Mouse (Mus musculus): ENCODE measurements around the gene Gpr142. TPM values are rescaled to one million over a fixed set of nuclear protein-coding genes. Genes with fewer than 3 reads are reported as not detected.
A peak's percentile ranks its signal among the peaks of the same experiment; 100 is the strongest.

Gene Gpr142
- polyA plus RNA-seq (2015; fragmentation: Nextera tagmentation; extraction: Ambion mirVana), result not detected in 2 replicates

DNA sequence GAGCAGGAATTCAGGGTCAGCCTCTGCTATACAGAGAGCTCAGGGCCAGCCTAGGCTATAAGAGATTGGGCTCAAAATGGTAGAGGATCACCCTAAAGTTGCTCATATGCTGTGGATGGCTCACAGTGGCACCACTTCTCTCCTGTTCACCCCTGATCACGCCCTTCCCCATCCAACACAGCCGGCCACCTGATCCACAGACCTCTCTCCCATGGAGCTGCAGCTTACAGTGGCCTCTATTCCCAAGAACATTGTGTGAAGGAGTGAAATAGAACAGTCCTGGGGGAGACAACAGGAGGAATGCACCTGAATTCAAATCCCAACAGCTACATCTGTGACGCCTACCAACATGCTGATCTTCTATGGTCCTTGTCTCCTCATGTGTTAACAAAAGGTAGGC lies at the start of gene Gpr142:
Gene Gpr142 (plus strand): TSS at position 301 of the 400 bp plus-strand sequence.
- WGBS, result 96% methylated on average over 3 of the region's 3 CpGs
- H3K4me1 ChIP-seq, result peaks cover 34% of the 10 kb centered on the region
- H3K27me3 ChIP-seq (replicated peaks), result no peaks in the 10 kb centered on the region
- H3K27ac ChIP-seq (replicated peaks), result no peak within 1 kb of the TSS
- no peaks in the 10 kb centered on the region for H3K9me3 ChIP-seq (replicated peaks)
- no peak for ATAC-seq (ENCODE audit: low FRiP score)
- no peaks in the 10 kb centered on the region for H3K36me3 ChIP-seq
- no peak within 1 kb of the TSS for H3K4me3 ChIP-seq (replicated peaks)
- H3K9ac ChIP-seq (replicated peaks), result no peak within 1 kb of the TSS
- no peak within 1 kb of the TSS for H3K4me2 ChIP-seq

DNA sequence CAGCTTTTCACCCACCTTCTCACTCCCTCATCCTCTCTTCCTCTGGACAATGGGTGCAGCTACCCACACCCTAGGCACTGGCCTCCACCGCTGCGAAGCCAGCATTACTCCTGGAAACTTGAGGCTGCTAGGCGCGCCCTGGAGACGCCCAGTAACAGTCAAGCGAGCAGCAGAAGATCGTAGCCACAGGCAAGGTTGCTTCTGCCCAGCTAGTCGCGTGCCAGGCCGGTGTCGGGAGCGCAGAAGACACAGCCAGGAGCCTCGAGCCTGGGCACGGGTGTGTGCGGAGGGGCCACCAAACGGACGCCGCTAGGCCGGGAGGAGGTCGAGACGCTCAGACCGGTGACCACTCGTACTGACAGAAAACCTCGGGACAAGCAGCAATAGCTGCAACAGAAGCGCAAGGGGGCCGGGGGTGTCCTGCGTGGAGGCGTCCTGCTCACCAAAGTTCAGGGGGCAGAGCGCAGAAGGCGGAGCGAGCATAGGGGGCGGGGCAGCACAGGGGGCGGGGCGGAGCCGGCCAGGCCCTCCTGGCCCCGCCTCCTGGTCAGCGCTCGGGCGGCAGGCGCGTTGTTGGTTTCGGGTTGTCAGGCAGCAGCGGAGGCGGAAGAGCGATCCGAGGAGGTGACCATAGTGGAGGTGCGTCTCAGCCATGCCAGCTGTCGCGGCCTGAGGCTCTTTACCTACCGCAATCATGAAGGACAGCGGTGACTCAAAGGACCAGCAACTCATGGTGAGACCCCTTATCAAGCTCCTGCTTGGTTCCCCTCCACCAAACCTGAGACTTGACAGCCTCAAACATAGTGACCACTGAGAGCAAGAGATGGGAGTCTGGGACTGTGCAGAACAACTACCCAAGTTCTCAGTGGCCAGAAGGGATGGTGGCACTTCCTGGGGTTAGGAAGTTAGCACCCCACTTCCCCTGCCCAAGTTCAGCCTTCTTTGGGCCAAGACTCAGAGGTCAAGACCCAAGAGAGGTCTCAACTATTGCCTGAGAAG lies 33.6 kb upstream of the Gpr142 start, which contains the start of gene Kif19a:
Gene Kif19a (plus strand): TSS at position 569 of the 999 bp plus-strand sequence.
- peak; percentile 24; the same call in 1 of the 2 replicates for ATAC-seq (ENCODE audit: low FRiP score)
- 2% methylated on average over 42 of the region's 51 CpGs for WGBS
- Histone ChIP-seq H3K4me3 (replicated peaks) (peak within 1 kb of the TSS; percentile 48), H3K9ac (replicated peaks) (peak within 1 kb of the TSS; percentile 46), H3K36me3 (no peaks in the 10 kb centered on the region), H3K27ac (replicated peaks) (no peak within 1 kb of the TSS), H3K9me3 (replicated peaks) (no peaks in the 10 kb centered on the region), H3K4me1 (peaks cover 11% of the 10 kb centered on the region), H3K27me3 (replicated peaks) (peaks cover 21% of the 10 kb centered on the region), H3K4me2 (peak within 1 kb of the TSS; percentile 92)

DNA sequence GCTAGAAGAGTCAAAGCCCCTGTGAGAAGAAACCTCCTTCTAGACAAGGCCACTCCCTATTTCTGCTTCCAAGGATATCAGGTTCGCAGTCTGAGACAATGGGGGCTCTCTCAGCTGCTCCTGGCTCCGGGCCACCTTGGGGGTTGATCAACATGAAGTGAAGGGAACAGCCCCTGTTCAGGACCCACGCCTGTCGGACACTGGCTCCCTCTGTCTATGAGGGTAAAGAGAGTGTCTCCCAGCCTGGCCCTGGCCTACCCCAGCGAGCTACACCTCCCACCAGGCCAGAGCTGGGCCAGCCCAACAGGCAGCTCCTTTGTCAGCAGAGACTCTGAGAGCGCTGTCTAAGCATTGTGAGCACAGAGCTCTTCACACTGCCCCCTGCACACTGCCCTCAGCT lies 28.8 kb upstream of the Gpr142 start:
- H3K27me3 ChIP-seq (replicated peaks), result peaks cover 16% of the 10 kb centered on the region
- ATAC-seq (ENCODE audit: low FRiP score), result no peak
- no peak overlapping the region for H3K27ac ChIP-seq (replicated peaks)
- no peaks in the 10 kb centered on the region for H3K36me3 ChIP-seq
- no peaks in the 10 kb centered on the region for H3K9me3 ChIP-seq (replicated peaks)
- 59% methylated on average over 6 of the region's 6 CpGs for WGBS
- H3K9ac ChIP-seq (replicated peaks), result no peak overlapping the region
- no peak overlapping the region for H3K4me3 ChIP-seq (replicated peaks)
- H3K4me2 ChIP-seq, result no peak overlapping the region
- H3K4me1 ChIP-seq, result peaks cover 8% of the 10 kb centered on the region

GRCm38 (mm10) chr11:114771896-114772295 lies 26.8 kb upstream of the Gpr142 start:
- H3K9me3 ChIP-seq (replicated peaks), result no peaks in the 10 kb centered on the region
- no peak for ATAC-seq (ENCODE audit: low FRiP score)

GRCm38 (mm10) chr11:114780076-114780475 lies 18.6 kb upstream of the Gpr142 start:
- Histone ChIP-seq H3K4me2 (no peak overlapping the region), H3K4me3 (replicated peaks) (no peak overlapping the region), H3K36me3 (no peaks in the 10 kb centered on the region), H3K27ac (replicated peaks) (no peak overlapping the region), H3K27me3 (replicated peaks) (0 out of 2 replicates have a peak, but pooled peaks cover 8% of the 10 kb centered on the region), H3K9me3 (replicated peaks) (no peaks in the 10 kb centered on the region), H3K4me1 (peaks cover 9% of the 10 kb centered on the region), H3K9ac (replicated peaks) (no peak overlapping the region)
- ATAC-seq (ENCODE audit: low FRiP score), result no peak
- 44% methylated on average over 9 of the region's 9 CpGs for WGBS

More at GRCm38 (mm10) chr11:114771896-114772295, 26.8 kb upstream of the Gpr142 start:
- Histone ChIP-seq H3K4me1 (no peaks in the 10 kb centered on the region), H3K9ac (replicated peaks) (no peak overlapping the region), H3K4me2 (no peak overlapping the region), H3K36me3 (no peaks in the 10 kb centered on the region), H3K27me3 (replicated peaks) (0 out of 2 replicates have a peak, but pooled peaks cover 4% of the 10 kb centered on the region), H3K4me3 (replicated peaks) (no peak overlapping the region), H3K27ac (replicated peaks) (no peak overlapping the region)
- WGBS, result 82% methylated on average over 2 of the region's 2 CpGs

DNA sequence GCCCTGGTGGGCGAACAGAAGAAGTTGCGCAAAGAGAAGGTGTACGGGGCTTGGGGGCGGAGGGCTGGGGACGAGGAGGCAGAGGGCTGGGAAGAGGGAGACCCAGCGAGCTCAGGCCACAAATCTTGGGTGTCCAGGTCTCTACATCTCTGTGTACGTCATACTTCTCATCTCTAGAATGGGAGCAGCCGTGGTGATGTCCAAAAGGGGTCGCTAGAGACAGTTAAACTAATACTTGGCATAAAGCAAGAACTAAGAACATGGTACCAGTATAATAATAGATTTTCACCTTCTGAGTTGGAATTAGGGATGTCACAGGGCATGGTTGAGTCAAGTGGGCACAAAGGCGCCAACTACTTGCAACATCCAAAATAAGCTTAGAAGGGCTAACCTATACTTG lies 12.8 kb upstream of the Gpr142 start:
- Histone ChIP-seq H3K4me2 (peak overlapping the region; percentile 63), H3K4me3 (replicated peaks) (peak overlapping the region; percentile 34), H3K4me1 (peaks cover 30% of the 10 kb centered on the region), H3K9me3 (replicated peaks) (no peaks in the 10 kb centered on the region), H3K36me3 (no peaks in the 10 kb centered on the region), H3K27ac (replicated peaks) (no peak overlapping the region), H3K9ac (replicated peaks) (peak overlapping the region; percentile 32; the same call in 1 of the 2 replicates), H3K27me3 (replicated peaks) (peaks cover 48% of the 10 kb centered on the region)
- ATAC-seq (ENCODE audit: low FRiP score), result no peak
- 40% methylated on average over 10 of the region's 10 CpGs for WGBS

DNA sequence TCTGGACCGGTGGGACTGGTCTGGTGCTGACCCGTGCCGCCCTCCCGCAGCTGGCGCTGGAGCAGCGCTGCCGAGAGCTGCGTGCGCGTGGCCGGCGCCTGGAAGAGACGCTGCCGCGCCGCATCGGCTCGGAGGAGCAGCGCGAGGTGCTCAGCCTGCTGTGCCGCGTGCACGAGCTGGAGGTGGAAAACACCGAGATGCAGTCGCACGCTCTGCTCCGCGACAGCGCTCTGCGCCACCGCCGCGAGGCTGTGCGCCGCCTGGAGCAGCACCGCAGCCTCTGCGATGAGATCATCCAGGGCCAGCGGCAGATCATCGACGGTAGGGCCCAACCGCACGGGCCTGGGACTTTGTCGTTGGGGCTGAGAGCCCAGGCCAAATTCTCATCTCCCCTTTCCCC lies 12.4 kb upstream of the Gpr142 start:
- ATAC-seq (ENCODE audit: low FRiP score), result peak; percentile 62; the same call in 1 of the 2 replicates
- peak overlapping the region; percentile 41; the same call in 1 of the 2 replicates for H3K27ac ChIP-seq (replicated peaks)

DNA sequence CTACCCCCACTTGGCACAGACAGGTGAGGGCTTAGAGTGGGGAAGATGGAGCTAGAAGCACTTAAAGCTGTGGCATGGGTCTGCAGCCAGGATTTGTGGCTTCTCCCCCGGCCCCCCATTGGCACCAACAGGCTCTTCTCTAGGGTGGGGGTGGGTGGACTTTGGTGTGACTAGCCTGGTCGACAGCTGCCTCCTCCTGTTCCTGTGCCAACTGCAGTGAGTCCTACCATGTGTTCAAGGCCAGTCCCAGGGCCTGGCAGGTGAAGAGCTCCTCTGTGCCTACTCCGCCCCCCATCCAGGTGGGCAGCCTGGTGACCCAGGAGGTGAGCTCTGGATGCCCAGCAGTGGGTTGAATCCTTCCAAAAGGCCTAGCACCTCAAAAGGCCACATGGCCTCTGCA lies 11.1 kb upstream of the Gpr142 start:
- no peak overlapping the region for H3K9ac ChIP-seq (replicated peaks)
- no peak overlapping the region for H3K4me3 ChIP-seq (replicated peaks)
- H3K27ac ChIP-seq (replicated peaks), result no peak overlapping the region
- no peak for ATAC-seq (ENCODE audit: low FRiP score)
- WGBS, result 79% methylated on average over 3 of the region's 3 CpGs
- H3K4me1 ChIP-seq, result peaks cover 45% of the 10 kb centered on the region
- H3K4me2 ChIP-seq, result no peak overlapping the region
- no peaks in the 10 kb centered on the region for H3K36me3 ChIP-seq
- H3K27me3 ChIP-seq (replicated peaks), result peaks cover 53% of the 10 kb centered on the region
- no peaks in the 10 kb centered on the region for H3K9me3 ChIP-seq (replicated peaks)

More for the DNA sequence above, 12.4 kb upstream of the Gpr142 start:
- WGBS, result under 1% methylated on average over 43 of the region's 43 CpGs
- Histone ChIP-seq H3K36me3 (no peaks in the 10 kb centered on the region), H3K4me3 (replicated peaks) (peak overlapping the region; percentile 34), H3K4me1 (peaks cover 32% of the 10 kb centered on the region), H3K9ac (replicated peaks) (peak overlapping the region; percentile 32; the same call in 1 of the 2 replicates), H3K4me2 (peak overlapping the region; percentile 63), H3K27me3 (replicated peaks) (peaks cover 49% of the 10 kb centered on the region), H3K9me3 (replicated peaks) (no peaks in the 10 kb centered on the region)

GRCm38 (mm10) chr11:114789061-114789714 lies 9.5 kb upstream of the Gpr142 start:
- Histone ChIP-seq H3K36me3 (no peaks in the 10 kb centered on the region), H3K9ac (replicated peaks) (peak overlapping the region; percentile 24; the same call in 1 of the 2 replicates), H3K4me1 (peaks cover 60% of the 10 kb centered on the region), H3K27ac (replicated peaks) (no peak overlapping the region), H3K9me3 (replicated peaks) (no peaks in the 10 kb centered on the region), H3K4me2 (peak overlapping the region; percentile 53), H3K27me3 (replicated peaks) (peaks cover 48% of the 10 kb centered on the region), H3K4me3 (replicated peaks) (peak overlapping the region; percentile 22)
- 0 out of 2 replicates have a peak, but pooled peaks have one; percentile 34 for ATAC-seq (ENCODE audit: low FRiP score)
- 10% methylated on average over 30 of the region's 30 CpGs for WGBS

GRCm38 (mm10) chr11:114789716-114790115 lies 9.0 kb upstream of the Gpr142 start:
- H3K4me3 ChIP-seq (replicated peaks), result no peak overlapping the region; the same call in 1 of the 2 replicates
- WGBS, result 75% methylated on average over 9 of the region's 9 CpGs
- no peaks in the 10 kb centered on the region for H3K36me3 ChIP-seq
- no peaks in the 10 kb centered on the region for H3K9me3 ChIP-seq (replicated peaks)
- H3K27me3 ChIP-seq (replicated peaks), result peaks cover 45% of the 10 kb centered on the region
- ATAC-seq (ENCODE audit: low FRiP score), result no peak
- no peak overlapping the region for H3K27ac ChIP-seq (replicated peaks)
- H3K4me1 ChIP-seq, result peaks cover 65% of the 10 kb centered on the region
- H3K9ac ChIP-seq (replicated peaks), result no peak overlapping the region
- H3K4me2 ChIP-seq, result no peak overlapping the region

GRCm38 (mm10) chr11:114790171-114790570 lies 8.6 kb upstream of the Gpr142 start:
- ATAC-seq (ENCODE audit: low FRiP score), result no peak
- H3K9ac ChIP-seq (replicated peaks), result no peak overlapping the region
- H3K4me2 ChIP-seq, result no peak overlapping the region
- H3K36me3 ChIP-seq, result no peaks in the 10 kb centered on the region
- 65% methylated on average over 12 of the region's 12 CpGs for WGBS
- H3K9me3 ChIP-seq (replicated peaks), result no peaks in the 10 kb centered on the region
- peaks cover 44% of the 10 kb centered on the region for H3K27me3 ChIP-seq (replicated peaks)
- no peak overlapping the region for H3K27ac ChIP-seq (replicated peaks)
- peaks cover 70% of the 10 kb centered on the region for H3K4me1 ChIP-seq
- no peak overlapping the region for H3K4me3 ChIP-seq (replicated peaks)
